Mouse (Mus musculus) neural tube, embryonic 13.5 days (tissue): ENCODE results near the gene Srms. TPM values are rescaled to one million over a fixed set of nuclear protein-coding genes. Genes with fewer than 3 reads are reported as not detected.
"Not testable (repeated sequence)": the region's sequence is repeated elsewhere in the genome, so short reads cannot be mapped to it uniquely, and the experiment has no call there.

Source experiments
- ATAC-seq: fragments of 200-750 bp; cut with Nextera tagmentation; 2 replicates; pipeline ENCODE4 v1.8.0; 2017; ENCODE audit warnings: low read depth, mild to moderate bottlenecking, moderate TSS enrichment, moderate library complexity
- H3K27ac ChIP-seq: fragments of 300-500 bp; sonication (generic); replicated peaks from 2 replicates; pipeline ENCODE4 v1.5.1; 2015; ENCODE audit warnings: moderate library complexity, mild to moderate bottlenecking, inconsistent platforms
- H3K27me3 ChIP-seq: fragments of 300-500 bp; sonication (generic); 2 replicates; pipeline ENCODE4 v1.6.1; 2015; ENCODE audit warnings: mild to moderate bottlenecking, inconsistent platforms
- H3K36me3 ChIP-seq: fragments of 300-500 bp; sonication (generic); 2 replicates; pipeline ENCODE4 v1.6.1; 2015; ENCODE audit warnings: mild to moderate bottlenecking, inconsistent platforms
- H3K4me1 ChIP-seq: fragments of 300-500 bp; sonication (generic); replicated peaks from 2 replicates; pipeline ENCODE4 v1.6.1; 2015; ENCODE audit warnings: inconsistent platforms
- H3K4me2 ChIP-seq: fragments of 300-500 bp; sonication (generic); 2 replicates; pipeline ENCODE4 v1.6.1; 2015; ENCODE audit warnings: inconsistent platforms, mild to moderate bottlenecking, moderate library complexity
- H3K4me3 ChIP-seq: fragments of 300-500 bp; sonication (generic); 2 replicates; pipeline ENCODE4 v1.5.1; 2015; ENCODE audit warnings: mild to moderate bottlenecking, inconsistent platforms
- H3K9ac ChIP-seq: fragments of 300-500 bp; sonication (generic); 2 replicates; pipeline ENCODE4 v1.6.1; 2015; ENCODE audit warnings: moderate library complexity, mild to moderate bottlenecking, inconsistent platforms
- H3K9me3 ChIP-seq: fragments of 300-500 bp; sonication (generic); 2 replicates; pipeline ENCODE4 v1.6.1; 2016; ENCODE audit warnings: inconsistent platforms
- WGBS: fragments of 180-500 bp; shearing (Covaris S2); methylation state at CpG from one replicate; pipeline ENCODE4 v1.1.7; 2015; 5-methylcytosine and 5-hydroxymethylcytosine counted together
- polyA plus RNA-seq: library from polyadenylated mRNA; unstranded; fragments of >200 nt; fragmentation: Nextera tagmentation; extraction: Ambion mirVana; gene quantifications from 2 replicates; pipeline ENCODE4 v1.2.1, GENCODE M21; 2015

Gene Srms
- polyA plus RNA-seq, 1 experiment from 2014 or later: 0.14 TPM

GRCm38 (mm10) chr2:181216037-181216436, 3.1 kb upstream of the Srms start:
- H3K27me3 ChIP-seq: peaks cover 47% of the 10 kb centered on the region
- H3K27ac ChIP-seq: no peak overlapping the region
- no peak overlapping the region for H3K4me2 ChIP-seq
- peaks cover 32% of the 10 kb centered on the region for H3K4me1 ChIP-seq
- H3K4me3 ChIP-seq: no peak overlapping the region
- no peak for ATAC-seq
- no peak overlapping the region for H3K9ac ChIP-seq
- H3K9me3 ChIP-seq: no peaks in the 10 kb centered on the region
- whole genome bisulfite sequencing: 88% methylated on average over 6 of the region's 6 CpGs
- no peaks in the 10 kb centered on the region for H3K36me3 ChIP-seq

- no peak overlapping the region for H3K27ac ChIP-seq
- peak overlapping the region; percentile 52 for H3K4me2 ChIP-seq
- no peaks in the 10 kb centered on the region for H3K9me3 ChIP-seq
- peak overlapping the region; percentile 43; the same call in 1 of the 2 replicates for H3K9ac ChIP-seq
- WGBS: 3% methylated on average over 34 of the region's 34 CpGs
- peaks cover 48% of the 10 kb centered on the region for H3K27me3 ChIP-seq
- H3K4me3 ChIP-seq: peak overlapping the region; percentile 27
- H3K4me1 ChIP-seq: peaks cover 13% of the 10 kb centered on the region
- no peaks in the 10 kb centered on the region for H3K36me3 ChIP-seq
- no peak for ATAC-seq
These were observed 480 bp downstream of the Srms start for GRCm38 (mm10) chr2:181212389-181213020.

- Histone ChIP-seq H3K27ac (no peak overlapping the region), H3K9ac (no peak overlapping the region), H3K4me1 (no peaks in the 10 kb centered on the region), H3K36me3 (no peaks in the 10 kb centered on the region), H3K9me3 (no peaks in the 10 kb centered on the region), H3K4me2 (no peak overlapping the region), H3K27me3 (peaks cover 9% of the 10 kb centered on the region), H3K4me3 (no peak overlapping the region)
- 80% methylated on average over 9 of the region's 9 CpGs for WGBS
- no peak for ATAC-seq
These were observed 6.9 kb downstream of the Srms start for GRCm38 (mm10) chr2:181206118-181206517.

GRCm38 (mm10) chr2:181205678-181206077, 7.3 kb downstream of the Srms start:
- Histone ChIP-seq H3K36me3 (no peaks in the 10 kb centered on the region), H3K9me3 (no peaks in the 10 kb centered on the region), H3K27ac (no peak overlapping the region), H3K27me3 (peaks cover 6% of the 10 kb centered on the region; the same call in 1 of the 2 replicates), H3K4me1 (no peaks in the 10 kb centered on the region), H3K9ac (no peak overlapping the region), H3K4me2 (no peak overlapping the region), H3K4me3 (no peak overlapping the region)
- ATAC-seq: no peak
- WGBS: 86% methylated on average over 5 of the region's 5 CpGs

DNA sequence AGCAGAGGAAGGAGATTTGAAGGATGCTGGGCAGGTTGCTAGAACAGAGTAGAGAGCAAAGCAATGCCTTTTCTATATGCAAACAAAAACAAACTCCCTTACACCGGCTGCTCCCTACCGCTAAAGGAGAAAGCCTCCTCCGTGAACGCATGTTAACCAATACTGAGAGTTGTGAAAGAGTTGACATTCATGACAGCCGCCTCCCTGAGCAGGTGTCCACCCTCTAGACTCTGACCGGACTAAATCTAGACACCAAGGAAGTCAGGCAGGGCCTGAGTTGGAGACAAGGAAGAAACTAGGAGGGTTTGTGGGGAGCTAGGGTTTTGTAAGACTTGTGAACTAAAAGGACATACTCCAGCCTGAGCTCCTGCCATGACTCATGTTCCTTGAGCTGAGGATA, 10.1 kb downstream of the Srms start:
- Histone ChIP-seq H3K27ac (no peak overlapping the region), H3K9ac (no peak overlapping the region)
- 76% methylated on average over 6 of the region's 6 CpGs for WGBS

DNA sequence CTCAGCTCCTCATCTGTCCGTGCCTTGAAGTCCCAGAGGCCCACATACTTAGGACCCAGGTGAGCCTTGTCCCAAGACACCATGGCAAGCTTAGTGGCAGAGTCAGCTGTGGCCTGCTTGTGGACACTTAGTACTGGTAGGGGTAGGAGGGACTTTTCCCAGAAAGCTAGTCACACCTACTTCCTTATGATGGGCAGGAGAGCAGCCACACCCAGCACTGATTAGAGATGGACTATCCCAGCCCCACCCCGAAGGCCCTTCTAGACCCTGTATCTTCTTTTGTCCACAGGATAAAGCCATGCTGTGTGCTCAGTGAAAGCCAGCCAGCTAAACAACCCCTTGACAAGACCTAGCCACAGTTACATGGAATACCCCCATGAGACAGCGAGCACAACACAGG, 10.6 kb downstream of the Srms start, which contains the start of gene Ptk6:
Gene Ptk6, minus strand, starts transcription at position 368 of the 400 bp plus-strand sequence.
- H3K4me3 ChIP-seq: no peak within 1 kb of the TSS

More for the DNA sequence above, 10.1 kb downstream of the Srms start:
- Histone ChIP-seq H3K9me3 (no peaks in the 10 kb centered on the region), H3K4me3 (no peak overlapping the region), H3K36me3 (no peaks in the 10 kb centered on the region), H3K4me1 (no peaks in the 10 kb centered on the region), H3K27me3 (no peaks in the 10 kb centered on the region), H3K4me2 (no peak overlapping the region)
- no peak for ATAC-seq

GRCm38 (mm10) chr2:181201606-181202005, 11.4 kb downstream of the Srms start:
- H3K9me3 ChIP-seq: no peaks in the 10 kb centered on the region
- no peaks in the 10 kb centered on the region for H3K27me3 ChIP-seq
- no peak overlapping the region for H3K9ac ChIP-seq
- WGBS: 76% methylated on average over 3 of the region's 3 CpGs
- H3K27ac ChIP-seq: no peak overlapping the region
- no peak overlapping the region for H3K4me3 ChIP-seq
- no peak for ATAC-seq
- H3K4me2 ChIP-seq: no peak overlapping the region
- H3K36me3 ChIP-seq: no peaks in the 10 kb centered on the region
- no peaks in the 10 kb centered on the region for H3K4me1 ChIP-seq

More for the DNA sequence above, 10.6 kb downstream of the Srms start, which contains the start of gene Ptk6:
- no peaks in the 10 kb centered on the region for H3K27me3 ChIP-seq
- 87% methylated on average over 3 of the region's 3 CpGs for WGBS
- no peak for ATAC-seq
- no peaks in the 10 kb centered on the region for H3K4me1 ChIP-seq
- H3K36me3 ChIP-seq: no peaks in the 10 kb centered on the region
- no peak within 1 kb of the TSS for H3K9ac ChIP-seq
- no peak within 1 kb of the TSS for H3K4me2 ChIP-seq
- no peak within 1 kb of the TSS for H3K27ac ChIP-seq
- no peaks in the 10 kb centered on the region for H3K9me3 ChIP-seq

DNA sequence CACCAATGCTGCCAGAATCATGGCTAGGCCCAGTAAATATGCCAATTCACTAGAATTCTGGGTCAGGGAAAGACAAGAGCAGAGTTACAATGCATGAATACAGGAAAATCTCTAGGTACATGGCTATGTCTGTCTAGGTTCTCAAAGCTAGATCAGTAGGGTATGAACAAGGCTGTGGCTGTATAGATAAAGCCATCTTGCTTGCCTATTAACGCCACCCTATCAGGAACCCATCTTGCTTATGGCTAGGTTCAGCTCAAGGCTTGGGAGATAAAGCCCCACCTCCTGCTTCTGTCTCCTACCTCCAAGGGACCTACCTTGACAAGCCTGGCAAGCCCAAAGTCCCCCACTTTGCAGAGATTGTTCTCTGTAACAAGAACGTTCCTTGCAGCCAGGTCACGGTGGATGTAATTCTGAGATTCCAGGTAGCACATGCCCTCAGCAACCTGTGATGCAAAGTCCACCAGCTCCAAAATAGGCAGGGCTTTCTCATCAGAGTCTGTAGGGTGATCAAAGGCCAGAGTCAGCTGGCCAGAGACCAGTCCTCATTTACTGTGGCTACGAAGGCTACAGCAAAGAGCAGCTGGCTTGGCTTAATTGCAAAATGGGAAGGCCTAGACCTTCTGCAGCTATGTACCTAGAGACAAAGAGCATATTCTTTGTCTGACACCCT, 16.2 kb downstream of the Srms start:
- H3K9ac ChIP-seq: no peak overlapping the region
- no peak overlapping the region for H3K27ac ChIP-seq
- WGBS: 92% methylated on average over 4 of the region's 4 CpGs
- H3K4me1 ChIP-seq: no peaks in the 10 kb centered on the region
- ATAC-seq: no peak
- no peaks in the 10 kb centered on the region for H3K9me3 ChIP-seq
- no peaks in the 10 kb centered on the region for H3K27me3 ChIP-seq
- H3K36me3 ChIP-seq: no peaks in the 10 kb centered on the region
- no peak overlapping the region for H3K4me2 ChIP-seq
- no peak overlapping the region for H3K4me3 ChIP-seq

GRCm38 (mm10) chr2:181193044-181193443, 19.9 kb downstream of the Srms start:
- Histone ChIP-seq H3K36me3 (peaks cover 12% of the 10 kb centered on the region), H3K27me3 (no peaks in the 10 kb centered on the region), H3K9me3 (no peaks in the 10 kb centered on the region), H3K4me3 (no peak overlapping the region), H3K27ac (no peak overlapping the region), H3K9ac (no peak overlapping the region), H3K4me1 (peaks cover 10% of the 10 kb centered on the region), H3K4me2 (no peak overlapping the region)
- no peak for ATAC-seq
- 77% methylated on average over 3 of the region's 3 CpGs for WGBS

DNA sequence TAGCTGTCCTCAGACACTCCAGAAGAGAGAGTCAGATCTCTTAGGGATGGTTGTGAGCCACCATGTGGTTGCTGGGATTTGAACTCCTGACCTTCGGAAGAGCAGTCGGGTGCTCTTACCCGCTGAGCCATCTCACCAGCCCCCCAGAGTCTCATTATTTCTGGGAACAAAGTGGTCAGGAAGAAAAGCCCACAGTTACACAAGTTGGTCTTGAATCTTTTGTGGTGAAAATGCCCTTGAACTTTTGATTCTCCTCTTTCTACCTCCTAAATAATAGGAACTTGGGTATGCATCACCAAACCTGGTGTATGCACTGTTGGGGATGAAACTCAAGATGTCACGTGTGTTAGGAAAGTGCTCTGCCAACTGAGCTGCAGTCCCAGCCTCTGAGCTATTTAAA, 21.0 kb downstream of the Srms start:
- Histone ChIP-seq H3K4me2 (no peak overlapping the region), H3K9ac (no peak overlapping the region), H3K9me3 (no peaks in the 10 kb centered on the region), H3K27me3 (no peaks in the 10 kb centered on the region), H3K4me3 (no peak overlapping the region), H3K27ac (no peak overlapping the region), H3K36me3 (peaks cover 12% of the 10 kb centered on the region), H3K4me1 (peaks cover 10% of the 10 kb centered on the region)
- no peak for ATAC-seq
- WGBS: 48% methylated on average over 4 of the region's 4 CpGs

- not testable (repeated sequence) for H3K9me3 ChIP-seq, H3K4me3 ChIP-seq, H3K27me3 ChIP-seq, ATAC-seq, H3K27ac ChIP-seq, H3K4me2 ChIP-seq, H3K9ac ChIP-seq
- Histone ChIP-seq H3K4me1 (peaks cover 11% of the 10 kb centered on the region), H3K36me3 (peaks cover 12% of the 10 kb centered on the region)
- WGBS: 69% methylated on average over 4 of the region's 4 CpGs
These were observed 21.6 kb downstream of the Srms start for GRCm38 (mm10) chr2:181191385-181191784.

DNA sequence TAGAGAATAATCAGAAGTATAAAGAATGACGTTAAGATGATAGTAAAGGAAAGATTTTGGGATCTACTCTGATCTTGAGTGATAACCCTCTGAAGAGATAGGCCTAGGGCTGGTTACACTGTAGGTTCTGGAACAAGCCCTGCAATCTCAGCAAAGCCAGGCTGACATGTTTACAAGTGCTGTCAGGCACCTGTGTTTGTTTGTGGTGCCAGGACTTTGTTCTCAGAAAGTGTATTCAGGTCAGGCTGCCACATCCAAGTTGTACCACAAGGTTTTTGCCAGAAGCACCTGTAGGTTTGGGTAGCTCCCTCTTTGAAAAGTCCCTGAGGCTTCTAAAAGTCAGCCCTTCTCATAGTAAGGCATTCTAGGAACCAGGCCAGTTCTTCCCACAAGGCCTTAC, 23.7 kb downstream of the Srms start:
- no peak overlapping the region for H3K4me3 ChIP-seq
- peaks cover 14% of the 10 kb centered on the region for H3K4me1 ChIP-seq
- H3K4me2 ChIP-seq: peak overlapping the region; percentile 65; the same call in 1 of the 2 replicates
- no peak overlapping the region for H3K9ac ChIP-seq
- peaks cover 12% of the 10 kb centered on the region for H3K36me3 ChIP-seq
- ATAC-seq: no peak
- WGBS: 92% methylated on average over 1 of the region's 1 CpGs
- H3K27ac ChIP-seq: 0 out of 2 replicates have a peak overlapping the region, but pooled peaks have one; percentile 34
- no peaks in the 10 kb centered on the region for H3K9me3 ChIP-seq
- H3K27me3 ChIP-seq: no peaks in the 10 kb centered on the region
